Mouse (Mus musculus) adrenal gland, postnatal 25 days (tissue): ENCODE results near the gene Bcr. TPM values are rescaled to one million over a fixed set of nuclear protein-coding genes. Genes with fewer than 3 reads are reported as not detected.
A peak's percentile ranks its signal among the peaks of the same experiment; 100 is the strongest.

Experiments used
- DNase-seq: peaks from one replicate; pipeline ENCODE4 v3.0.0; 2021; ENCODE audit warnings: mixed read lengths
- total RNA-seq: library from RNA; stranded (reverse); gene quantifications from 2 replicates; pipeline ENCODE4 v1.2.3, GENCODE M21; 2021

The Bcr gene
- total RNA-seq, 1 experiment from 2014 or later, result 41.0 TPM

DNA sequence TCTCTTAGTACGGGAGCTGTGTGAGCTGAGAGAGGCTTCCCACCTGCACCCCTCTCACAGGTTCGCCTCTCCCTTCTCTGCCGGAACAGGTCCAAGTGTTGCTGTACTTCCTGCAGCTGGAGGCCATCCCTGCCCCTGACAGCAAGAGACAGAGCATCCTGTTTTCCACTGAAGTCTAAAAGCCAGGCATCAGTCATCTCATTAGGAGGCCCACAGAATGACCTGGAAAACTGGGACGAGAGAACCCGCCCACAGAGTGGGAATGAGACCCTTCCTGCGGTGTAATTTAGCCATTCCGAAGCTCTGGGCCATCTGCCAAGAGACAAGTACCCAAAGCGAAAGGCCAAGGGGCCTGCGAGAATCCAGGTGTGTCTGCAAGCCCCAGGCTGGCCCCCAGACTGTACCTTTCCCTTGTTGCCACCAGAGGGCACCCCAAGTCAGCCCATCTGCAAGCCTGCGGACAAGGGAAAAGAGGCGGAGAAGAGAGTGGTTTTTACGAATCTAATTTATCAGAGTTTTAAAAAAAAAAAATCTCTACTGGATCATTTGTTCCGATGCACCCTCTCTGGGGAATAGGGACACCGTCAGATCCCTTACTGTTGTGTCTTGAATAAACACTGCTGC is 121.9 kb downstream of the Bcr start:
- peak; percentile 76 for DNase-seq

DNA sequence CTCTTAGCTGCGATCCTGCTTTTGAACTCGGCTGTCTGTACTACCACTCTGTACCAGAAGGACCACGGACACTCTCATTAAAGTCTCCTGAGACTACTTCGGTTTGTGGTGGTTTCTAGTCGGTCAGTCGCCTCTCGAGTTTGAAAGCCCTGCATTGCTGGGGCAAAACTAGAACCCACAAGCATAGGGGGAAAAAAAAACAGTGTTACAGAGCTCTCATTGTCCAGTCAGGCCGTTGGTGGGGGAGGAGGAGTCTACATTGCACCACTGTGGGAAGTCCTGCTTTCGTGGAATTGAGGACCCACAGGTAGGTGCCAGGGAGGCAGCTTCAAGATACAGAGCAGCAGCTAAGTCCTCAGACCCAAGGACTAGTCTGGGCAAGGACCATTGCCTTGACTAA is 124.4 kb downstream of the Bcr start:
- DNase-seq, result no peak

DNA sequence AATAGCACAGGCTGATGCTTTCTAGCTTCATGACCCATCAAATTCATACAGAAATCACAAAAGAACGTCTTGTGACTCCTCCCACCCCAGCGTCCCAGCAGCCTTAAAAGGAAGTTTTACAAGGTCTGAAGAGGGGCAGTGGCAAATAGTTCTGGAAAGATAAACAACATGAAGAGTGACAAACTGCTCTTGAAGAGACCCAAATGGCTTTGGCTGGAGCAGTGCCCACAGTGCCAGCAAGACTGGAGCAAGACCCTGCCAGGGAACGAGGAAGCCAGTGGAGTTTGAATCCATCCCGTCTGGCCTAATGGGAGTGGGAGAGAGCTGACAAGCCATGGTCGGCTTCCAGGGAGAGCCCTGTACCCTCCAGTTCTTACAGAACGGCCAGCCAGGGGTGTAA is 126.2 kb downstream of the Bcr start:
- no peak for DNase-seq

DNA sequence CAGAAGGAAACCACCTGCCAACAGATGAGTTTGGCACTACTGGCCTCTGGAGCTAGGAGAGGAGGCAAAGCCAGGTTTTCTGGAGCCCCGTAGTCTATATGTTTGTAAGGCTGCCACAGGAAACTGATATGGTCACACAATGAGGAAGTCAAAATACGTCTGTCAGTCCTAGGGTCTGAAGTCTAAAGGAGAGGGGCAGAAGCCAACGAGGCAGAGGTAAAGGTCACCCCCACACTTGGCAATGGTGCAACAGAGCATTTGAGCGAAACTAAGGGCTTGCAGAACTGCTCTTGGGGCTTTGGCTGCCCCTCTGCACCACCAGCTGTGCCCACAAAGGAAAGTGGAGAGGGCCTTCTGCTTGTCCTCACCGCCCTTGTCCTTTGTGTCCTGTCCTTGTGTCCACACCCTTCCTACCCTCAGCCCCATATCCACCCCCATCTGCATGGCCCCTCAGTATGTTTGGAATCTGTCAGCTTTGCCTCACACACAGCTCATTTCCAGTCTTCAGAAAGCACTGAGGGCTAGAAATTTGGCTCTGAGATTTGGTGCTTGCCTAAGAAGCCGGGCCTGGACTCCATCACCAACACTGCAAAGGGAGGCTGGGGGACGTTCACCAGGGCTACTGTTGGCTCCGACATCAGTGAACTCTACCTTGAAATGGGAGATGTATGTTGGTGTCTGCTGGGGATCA is 127.1 kb downstream of the Bcr start:
- DNase-seq, result no peak

DNA sequence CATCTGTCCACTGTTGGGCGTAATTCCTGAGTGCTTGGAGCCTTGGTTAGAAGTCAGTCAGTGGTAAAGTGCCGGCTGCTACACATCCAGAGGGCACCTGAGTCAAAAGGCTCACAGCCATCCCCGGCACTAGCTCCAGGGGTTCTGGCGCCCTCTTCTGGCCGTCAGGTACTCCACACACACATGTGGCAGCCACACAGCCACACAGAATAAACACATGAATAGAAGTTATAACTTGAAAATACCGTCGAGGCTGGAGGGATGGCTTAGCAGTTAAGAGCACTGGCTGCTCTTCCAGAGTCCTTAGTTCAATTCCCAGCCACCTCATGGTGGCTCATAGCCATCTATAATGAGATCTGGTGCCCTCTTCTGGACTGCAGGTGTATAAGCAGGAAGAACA is 131.3 kb downstream of the Bcr start:
- no peak for DNase-seq

DNA sequence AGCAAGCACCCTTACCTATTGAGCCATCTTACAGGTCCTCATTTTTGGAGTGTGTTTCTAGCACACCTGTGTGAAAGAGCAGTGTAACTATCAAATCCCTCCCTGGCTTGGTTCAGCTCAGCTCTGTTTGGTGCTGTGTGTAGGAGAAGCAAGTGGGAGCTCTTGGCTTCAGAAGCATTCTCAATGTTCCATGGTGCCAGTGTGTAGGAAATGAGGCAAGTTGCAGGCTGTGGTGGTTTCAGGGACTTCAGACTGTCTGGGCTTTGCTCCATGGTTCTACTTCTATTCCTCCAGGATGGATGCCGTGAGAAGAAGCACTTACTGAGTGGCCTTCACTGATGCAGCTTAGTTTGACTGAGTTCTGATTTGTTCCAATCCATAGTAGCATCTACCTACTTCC is 137.4 kb downstream of the Bcr start:
- DNase-seq, result no peak

DNA sequence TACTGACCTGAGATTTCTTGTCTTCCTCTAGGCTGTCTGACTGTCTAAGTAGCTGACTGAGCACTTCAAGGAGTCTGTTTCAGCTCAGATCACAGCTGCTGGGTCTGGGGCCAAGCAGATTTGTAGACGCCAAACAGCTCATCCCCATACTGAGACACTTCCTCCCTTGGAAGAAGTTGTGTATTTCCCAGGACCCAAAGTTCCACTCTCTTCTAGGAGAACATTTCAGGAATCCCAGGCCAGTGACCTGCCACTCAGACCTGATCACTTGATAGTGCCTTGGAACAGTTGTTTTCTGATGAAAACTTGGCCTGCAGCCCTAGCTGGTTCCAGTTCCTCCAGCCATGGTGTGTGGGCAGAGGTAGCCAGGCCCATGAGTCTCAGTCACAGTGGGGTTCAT is 140.3 kb downstream of the Bcr start:
- DNase-seq, result no peak

DNA sequence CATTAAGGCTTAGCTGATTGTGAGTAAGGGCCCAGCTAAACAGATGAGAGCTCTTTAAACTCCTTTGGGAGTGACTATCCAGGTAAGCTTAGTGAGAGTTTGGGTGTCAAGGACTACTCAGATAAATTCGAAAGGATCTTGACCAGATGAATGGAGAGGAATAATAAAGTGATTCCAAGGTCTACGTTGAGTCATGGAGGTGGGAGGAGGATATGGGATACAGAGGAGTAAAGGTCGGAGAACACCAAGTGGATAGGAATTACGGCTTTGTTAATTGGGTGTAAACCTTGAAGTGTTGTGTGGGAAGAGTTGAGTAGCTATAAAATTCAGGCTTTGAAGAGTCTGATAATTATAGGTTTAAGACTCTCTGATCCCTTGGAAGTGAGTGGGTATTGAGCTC is 145.8 kb downstream of the Bcr start:
- DNase-seq, result no peak

DNA sequence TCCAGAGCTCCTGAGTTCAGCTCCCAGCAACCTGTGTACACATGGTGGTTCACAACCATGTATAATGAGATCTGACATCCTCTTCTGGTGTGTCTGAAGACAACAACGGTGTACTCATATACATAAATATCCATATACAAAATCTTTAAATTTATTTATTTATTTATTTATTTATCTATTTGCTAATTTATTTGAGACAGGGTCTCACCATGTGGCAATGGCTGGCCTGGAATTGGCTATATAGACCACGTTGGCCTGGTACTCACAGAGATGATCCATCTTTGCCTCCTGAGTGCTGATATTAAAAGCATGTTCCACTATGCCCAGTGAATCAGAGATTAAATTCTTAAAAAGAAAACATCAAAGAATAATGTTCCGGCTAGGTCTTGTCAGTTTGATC is 150.4 kb downstream of the Bcr start:
- no peak for DNase-seq

DNA sequence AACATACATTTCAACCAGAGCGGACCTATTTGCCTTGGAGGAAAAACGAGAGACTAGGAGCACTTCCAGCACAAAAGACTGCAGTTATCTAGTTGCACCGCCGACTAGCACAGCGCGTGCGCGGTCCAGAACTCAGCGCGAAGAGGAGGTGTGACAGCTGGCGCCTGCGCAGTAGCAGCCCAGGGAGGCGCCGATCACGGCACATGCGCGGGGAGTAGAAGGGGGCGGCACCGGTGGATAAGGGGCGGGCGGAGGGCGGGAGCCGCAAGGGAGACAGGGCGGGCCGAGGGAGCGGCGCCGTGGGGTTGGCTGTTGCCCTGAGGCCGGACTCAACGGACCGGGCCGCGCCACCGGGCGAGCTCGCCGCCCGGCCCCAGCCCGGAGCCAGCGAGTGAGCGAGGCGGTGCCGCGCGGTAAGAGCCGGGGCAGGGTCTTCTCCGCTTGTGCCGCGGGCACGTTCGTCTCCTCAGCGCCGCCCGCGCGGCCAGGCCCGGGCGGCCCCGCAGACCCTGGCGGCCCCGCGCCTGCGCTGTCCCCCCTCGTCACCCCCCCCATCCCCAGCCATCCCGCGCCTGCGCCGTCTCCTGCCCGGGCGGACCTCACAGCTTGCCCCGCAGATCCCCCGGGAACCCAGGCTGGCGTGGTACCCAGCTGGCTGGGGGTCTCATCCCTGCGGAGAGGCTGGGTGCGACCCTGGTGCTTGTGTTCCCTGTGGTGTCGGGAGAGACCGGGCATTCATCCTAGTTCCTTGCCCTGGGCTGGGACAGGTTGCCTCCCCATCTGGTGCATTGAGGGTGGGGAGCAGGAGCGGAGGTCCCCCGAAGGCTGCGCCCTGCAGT is 151.6 kb downstream of the Bcr start, which contains the start of gene Specc1l:
Specc1l (plus strand) TSS at position 267 of the 839 bp plus-strand sequence.
- DNase-seq, result peak; percentile 98

DNA sequence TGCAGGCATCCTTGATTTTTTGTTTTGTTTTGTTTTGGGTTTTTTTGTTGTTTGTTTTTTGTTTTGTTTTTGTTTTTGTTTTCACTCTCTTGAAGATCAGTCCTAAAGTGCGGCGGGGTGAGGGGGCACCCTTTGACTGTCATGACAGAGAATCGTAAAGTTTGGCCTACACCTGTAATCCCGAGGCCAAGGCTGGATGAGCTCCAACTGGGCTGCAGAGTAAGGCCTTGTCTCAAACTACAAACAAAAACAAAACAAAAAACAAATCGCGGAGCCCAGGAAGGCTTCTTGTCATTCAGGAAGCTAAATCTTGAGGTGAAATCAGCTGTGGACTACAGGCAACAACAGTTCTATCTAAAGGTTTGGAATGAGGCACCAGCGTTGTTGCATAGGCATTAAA is 152.6 kb downstream of the Bcr start:
- DNase-seq, result peak; percentile 41

DNA sequence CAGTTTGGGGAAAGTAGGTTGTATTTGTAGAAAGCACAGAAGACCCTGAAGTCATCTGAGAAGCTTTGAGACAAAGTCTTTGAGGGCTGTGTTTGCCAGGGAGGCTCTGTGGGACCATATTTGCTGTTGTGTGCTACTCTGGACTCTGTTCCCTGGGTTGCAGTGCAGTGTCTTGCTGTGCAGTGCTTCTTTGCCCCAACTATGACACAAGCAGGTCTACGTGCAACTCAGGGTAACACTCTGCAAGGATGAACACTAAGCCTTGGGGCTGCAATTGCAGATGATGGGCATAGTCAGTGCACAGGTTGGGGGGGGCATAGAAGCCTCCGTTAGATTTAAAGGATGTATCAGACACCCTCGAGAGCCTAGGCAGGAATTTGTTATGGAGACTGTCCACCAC is 160.3 kb downstream of the Bcr start:
- no peak for DNase-seq

DNA sequence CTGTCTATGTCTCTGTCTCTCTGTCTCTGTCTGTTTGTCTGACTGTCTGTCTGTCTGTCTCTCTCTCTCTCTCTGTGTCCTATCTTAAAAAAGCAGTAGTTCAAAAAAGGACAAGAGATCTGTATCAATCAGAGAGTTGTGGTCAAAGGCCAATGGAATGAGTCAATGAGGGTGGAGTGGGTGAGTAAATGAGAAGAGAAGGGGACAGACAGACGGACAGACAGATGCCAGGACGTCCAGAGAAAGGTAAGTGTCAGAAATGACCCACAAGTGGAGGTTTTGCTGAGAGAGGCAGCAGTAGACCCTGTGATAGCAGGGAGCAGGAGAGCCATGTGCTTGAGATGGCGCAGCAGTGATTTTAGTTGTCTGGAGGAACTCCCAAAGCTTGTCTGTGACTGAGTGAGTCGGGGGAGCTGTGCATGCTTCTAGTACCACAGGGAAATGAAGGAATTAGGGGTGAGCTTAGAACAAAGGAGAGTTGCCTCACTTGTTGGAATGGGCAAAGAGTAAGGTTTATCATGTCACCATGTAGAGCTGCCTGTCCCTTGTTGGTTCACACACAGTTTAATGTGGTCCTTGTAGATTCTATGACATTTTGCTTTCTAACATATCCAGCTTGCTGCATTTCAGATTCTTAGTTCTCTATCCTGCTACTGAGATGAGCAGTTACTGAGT is 161.7 kb downstream of the Bcr start:
- no peak for DNase-seq

DNA sequence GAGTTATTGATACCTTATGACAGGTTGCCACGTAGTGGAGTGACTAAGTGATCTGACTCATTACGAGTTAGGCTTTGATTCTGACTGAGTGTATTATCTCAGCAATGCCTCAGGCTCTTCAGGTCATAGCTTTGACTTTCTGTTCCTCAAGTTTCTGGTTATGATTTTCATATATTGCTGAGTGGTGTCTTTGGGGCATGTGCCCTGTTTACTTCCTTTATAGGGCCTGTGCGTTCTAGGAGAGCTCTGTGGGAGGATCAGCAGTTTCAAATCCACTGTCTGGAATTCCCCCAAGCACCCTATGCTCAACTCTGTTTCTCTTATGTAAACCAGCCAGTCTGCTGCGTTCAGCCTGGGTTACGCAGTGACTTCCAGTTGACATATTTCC is 162.2 kb downstream of the Bcr start:
- no peak for DNase-seq

DNA sequence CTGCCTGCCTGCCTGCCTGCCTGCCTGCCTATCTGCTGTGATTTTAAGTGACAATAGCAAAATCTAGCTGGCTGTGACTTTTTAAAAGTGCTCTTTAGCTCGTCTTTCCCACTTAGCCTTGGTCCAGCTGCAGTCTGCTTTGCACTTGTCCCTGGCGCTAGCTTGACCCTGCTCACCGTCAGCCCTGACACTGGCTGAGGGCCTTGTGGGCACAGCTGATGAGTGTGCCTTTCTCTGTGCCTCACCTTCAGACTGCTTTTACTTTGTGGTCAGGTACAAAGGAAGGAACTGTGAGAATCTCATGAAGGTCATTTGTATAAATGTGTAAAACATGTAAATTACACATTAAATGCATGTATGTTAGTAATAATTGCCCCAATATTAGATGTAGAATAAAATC is 163.8 kb downstream of the Bcr start:
- DNase-seq, result no peak

DNA sequence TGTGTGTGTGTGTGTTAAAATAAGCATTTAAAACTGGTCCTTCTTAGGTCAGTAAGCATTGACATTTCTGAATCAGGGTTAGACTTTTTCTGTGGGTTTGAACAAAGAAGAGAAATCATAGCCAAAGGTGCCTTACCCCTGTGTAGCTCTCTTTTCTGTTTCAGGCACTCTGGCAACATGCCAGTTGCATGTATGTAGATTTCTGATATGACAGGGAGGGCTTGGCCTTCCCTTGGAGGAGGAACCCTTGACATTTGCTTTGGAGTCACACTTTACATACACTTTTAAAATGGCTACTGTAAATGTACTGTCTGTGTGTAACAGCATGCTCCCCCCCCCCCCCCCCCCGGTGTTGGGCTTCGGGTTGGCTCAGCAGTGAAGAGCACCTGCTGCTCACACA is 164.2 kb downstream of the Bcr start:
- no peak for DNase-seq

DNA sequence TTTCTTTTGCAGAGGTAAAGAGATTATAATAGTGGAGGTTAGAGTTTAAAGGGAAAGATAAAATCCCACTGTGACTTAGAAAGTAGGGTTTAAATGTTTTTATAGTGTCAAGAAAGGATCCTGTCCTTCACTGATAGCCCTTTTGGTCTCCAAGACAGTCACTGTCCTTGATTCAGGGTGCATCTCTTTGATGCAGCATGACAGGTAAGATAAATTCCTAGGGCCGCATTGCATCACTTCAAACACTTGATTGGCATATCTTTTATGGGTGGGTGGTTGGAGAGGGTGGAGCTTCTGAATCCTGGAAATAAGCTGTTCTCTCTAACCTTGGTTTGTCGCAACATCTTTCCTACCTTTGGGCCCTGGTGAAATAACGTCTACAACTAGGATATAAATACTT is 167.0 kb downstream of the Bcr start:
- no peak for DNase-seq

DNA sequence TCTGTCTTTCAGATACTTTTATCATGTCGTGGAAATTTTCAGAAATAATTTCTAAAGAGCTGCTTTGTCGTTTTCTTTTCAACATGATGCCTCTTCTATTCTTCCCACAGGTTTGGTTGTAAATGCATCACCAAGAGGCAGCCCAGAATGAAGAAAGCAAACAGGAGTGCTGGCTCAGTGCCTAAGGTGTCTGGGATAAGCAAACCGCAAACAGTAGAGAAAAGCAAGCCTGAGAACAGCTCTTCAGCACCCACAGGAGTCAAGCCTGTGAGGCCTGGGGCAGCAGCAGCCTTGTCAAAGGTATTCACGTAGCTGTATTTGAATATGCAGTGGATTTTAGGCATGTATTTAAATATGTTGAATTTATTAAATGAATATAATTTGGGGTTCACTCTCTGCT is 170.2 kb downstream of the Bcr start:
- DNase-seq, result no peak

DNA sequence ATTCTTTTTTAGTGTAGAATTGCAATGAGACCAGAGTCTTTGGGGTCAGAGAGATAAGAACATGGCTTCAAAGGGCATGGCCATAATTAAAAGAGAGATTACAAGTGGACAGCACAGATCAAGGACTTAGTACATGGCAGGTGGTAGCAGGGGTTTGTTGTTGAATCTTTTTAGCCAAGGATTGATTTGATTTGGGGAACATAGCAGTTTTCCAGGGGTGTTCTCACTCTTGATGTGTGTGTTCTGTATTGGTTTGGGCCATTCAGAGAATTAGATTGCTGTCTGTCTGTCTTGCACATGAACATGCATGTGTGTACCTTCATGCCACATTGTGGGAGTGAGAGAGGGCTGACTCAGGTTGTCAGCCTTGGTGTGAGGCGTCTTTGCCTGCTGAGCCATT is 171.5 kb downstream of the Bcr start:
- no peak for DNase-seq

DNA sequence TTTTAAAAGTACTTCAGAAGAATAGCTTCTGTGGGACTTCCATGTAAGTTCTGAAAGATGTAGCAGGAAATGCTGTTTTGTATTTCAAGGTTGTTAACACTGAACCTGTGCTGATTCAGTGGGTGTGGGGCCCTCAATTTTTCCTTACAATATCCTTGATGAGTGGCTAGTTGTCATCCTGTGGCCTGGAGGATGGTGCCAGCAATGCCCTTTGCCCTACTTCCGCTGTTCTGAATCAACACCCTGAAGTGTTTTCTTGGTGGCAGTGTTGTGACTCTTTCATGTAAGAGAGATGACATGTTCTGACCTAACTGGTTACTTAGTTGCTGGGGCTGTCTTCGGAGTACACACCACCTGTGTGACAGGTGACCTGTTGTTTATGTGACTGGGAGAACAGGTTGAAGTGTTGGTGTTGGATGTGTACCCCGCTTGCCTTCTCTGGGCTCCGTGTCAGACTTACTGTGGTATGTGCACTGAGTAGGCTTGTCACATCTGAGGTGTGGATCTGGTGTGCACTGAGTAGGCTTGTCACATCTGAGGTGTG is 172.3 kb downstream of the Bcr start:
- no peak for DNase-seq

DNA sequence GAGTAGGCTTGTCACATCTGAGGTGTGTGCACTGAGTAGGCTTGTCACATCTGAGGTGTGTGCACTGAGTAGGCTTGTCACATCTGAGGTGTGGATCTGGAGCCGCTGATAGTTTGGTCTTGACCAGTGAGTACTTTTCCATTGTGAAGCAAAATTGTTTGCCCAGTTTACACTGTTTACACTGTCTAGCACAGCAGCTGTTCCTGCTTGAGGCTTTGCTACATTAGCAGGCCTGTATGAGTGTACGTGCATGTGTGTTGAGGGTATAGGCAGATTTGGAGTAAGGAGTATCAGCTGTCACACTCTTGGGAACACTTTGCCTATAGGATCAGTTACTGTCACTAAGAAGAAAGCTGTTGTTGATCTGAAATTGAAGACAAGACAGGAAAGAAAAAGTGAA is 173.1 kb downstream of the Bcr start:
- no peak for DNase-seq
